Mouse (Mus musculus) midbrain, embryonic 15.5 days (tissue): ENCODE results near the gene Cox8a. TPM values are rescaled to one million over a fixed set of nuclear protein-coding genes. Genes with fewer than 3 reads are reported as not detected.

Experiments
- ATAC-seq: fragments of 200-750 bp; cut with Nextera tagmentation; replicated peaks from 2 replicates; pipeline ENCODE4 v1.8.0; 2017; ENCODE audit warnings: moderate TSS enrichment
- H3K27ac ChIP-seq: fragments of 300-500 bp; sonication (generic); 2 replicates; pipeline ENCODE4 v1.5.1; 2015; ENCODE audit warnings: mild to moderate bottlenecking, inconsistent platforms
- H3K27me3 ChIP-seq: fragments of 300-500 bp; sonication (generic); replicated peaks from 2 replicates; pipeline ENCODE4 v1.6.1; 2015; ENCODE audit warnings: inconsistent platforms
- H3K36me3 ChIP-seq: fragments of 300-500 bp; sonication (generic); replicated peaks from 2 replicates; pipeline ENCODE4 v1.6.1; 2015; ENCODE audit warnings: inconsistent platforms
- H3K4me1 ChIP-seq: fragments of 300-500 bp; sonication (generic); 2 replicates; pipeline ENCODE4 v1.6.1; 2015; ENCODE audit warnings: inconsistent platforms
- H3K4me2 ChIP-seq: fragments of 300-500 bp; sonication (generic); 2 replicates; pipeline ENCODE4 v1.6.1; 2015; ENCODE audit warnings: inconsistent platforms, mild to moderate bottlenecking, moderate library complexity
- H3K4me3 ChIP-seq: fragments of 300-500 bp; sonication (generic); 2 replicates; pipeline ENCODE4 v1.5.1; 2015; ENCODE audit warnings: mild to moderate bottlenecking, inconsistent platforms
- H3K9ac ChIP-seq: fragments of 300-500 bp; sonication (generic); 2 replicates; pipeline ENCODE4 v1.6.1; 2015; ENCODE audit warnings: mild to moderate bottlenecking, inconsistent platforms
- H3K9me3 ChIP-seq: fragments of 300-500 bp; sonication (generic); 2 replicates; pipeline ENCODE4 v1.6.1; 2016; ENCODE audit warnings: inconsistent platforms
- WGBS: fragments of 180-500 bp; shearing (Covaris S2); methylation state at CpG from one replicate; pipeline ENCODE4 v1.1.7; 2015; ENCODE audit warnings: mixed read lengths; 5-methylcytosine and 5-hydroxymethylcytosine counted together
- polyA plus RNA-seq: library from polyadenylated mRNA; unstranded; fragments of >200 nt; fragmentation: Nextera tagmentation; extraction: Ambion mirVana; gene quantifications from 2 replicates; pipeline ENCODE4 v1.2.1, GENCODE M21; 2015

Gene Cox8a
- 837 and 848 TPM in 2 replicates for polyA plus RNA-seq

- H3K4me3 ChIP-seq: peak within 1 kb of the TSS; percentile 93
- no peaks in the 10 kb centered on the region for H3K9me3 ChIP-seq
- H3K4me1 ChIP-seq: peaks cover 35% of the 10 kb centered on the region
- peak within 1 kb of the TSS; percentile 59 for H3K4me2 ChIP-seq
- peaks cover 15% of the 10 kb centered on the region; the same call in 1 of the 2 replicates for H3K36me3 ChIP-seq
- H3K27ac ChIP-seq: peak within 1 kb of the TSS; percentile 90
- under 1% methylated on average over 50 of the region's 50 CpGs for WGBS
- no peaks in the 10 kb centered on the region for H3K27me3 ChIP-seq
- peak within 1 kb of the TSS; percentile 85 for H3K9ac ChIP-seq
- peak; percentile 97 for ATAC-seq
Measured at GRCm38 (mm10) chr19:7217162-7217925, at the start of gene Cox8a. Gene Cox8a (minus strand): TSS chr19:7217616.

GRCm38 (mm10) chr19:7266421-7266831 lies 49.0 kb upstream of the Cox8a start:
- WGBS: 24% methylated on average over 4 of the region's 4 CpGs
- Histone ChIP-seq H3K4me1 (peaks cover 62% of the 10 kb centered on the region), H3K9ac (0 out of 2 replicates have a peak overlapping the region, but pooled peaks have one; percentile 91)

GRCm38 (mm10) chr19:7265478-7266191 lies 48.2 kb upstream of the Cox8a start:
- peaks cover 54% of the 10 kb centered on the region for H3K4me1 ChIP-seq
- H3K27me3 ChIP-seq: no peaks in the 10 kb centered on the region
- WGBS: 8% methylated on average over 14 of the region's 14 CpGs
- H3K4me3 ChIP-seq: no peak overlapping the region
- peak overlapping the region; percentile 11; the same call in 1 of the 2 replicates for H3K4me2 ChIP-seq
- no peak for ATAC-seq
- H3K9ac ChIP-seq: no peak overlapping the region
- H3K36me3 ChIP-seq: no peaks in the 10 kb centered on the region
- no peaks in the 10 kb centered on the region for H3K9me3 ChIP-seq
- peak overlapping the region; percentile 97 for H3K27ac ChIP-seq

More at GRCm38 (mm10) chr19:7266421-7266831, 49.0 kb upstream of the Cox8a start:
- H3K4me3 ChIP-seq: no peak overlapping the region
- H3K36me3 ChIP-seq: no peaks in the 10 kb centered on the region; the same call in 1 of the 2 replicates
- no peak for ATAC-seq
- no peaks in the 10 kb centered on the region for H3K9me3 ChIP-seq
- no peaks in the 10 kb centered on the region for H3K27me3 ChIP-seq
- 0 out of 2 replicates have a peak overlapping the region, but pooled peaks have one; percentile 11 for H3K4me2 ChIP-seq
- peak overlapping the region; percentile 97 for H3K27ac ChIP-seq

GRCm38 (mm10) chr19:7264766-7265331 lies 47.4 kb upstream of the Cox8a start:
- Histone ChIP-seq H3K4me1 (peaks cover 47% of the 10 kb centered on the region), H3K4me3 (no peak overlapping the region), H3K9ac (no peak overlapping the region), H3K9me3 (no peaks in the 10 kb centered on the region), H3K4me2 (no peak overlapping the region), H3K36me3 (no peaks in the 10 kb centered on the region), H3K27ac (peak overlapping the region; percentile 97), H3K27me3 (no peaks in the 10 kb centered on the region)
- no peak for ATAC-seq
- WGBS: 16% methylated on average over 6 of the region's 6 CpGs

GRCm38 (mm10) chr19:7264088-7264765 lies 46.8 kb upstream of the Cox8a start:
- H3K27ac ChIP-seq: peak overlapping the region; percentile 97
- H3K4me3 ChIP-seq: no peak overlapping the region
- 18% methylated on average over 9 of the region's 9 CpGs for WGBS
- no peak overlapping the region for H3K4me2 ChIP-seq
- no peaks in the 10 kb centered on the region for H3K9me3 ChIP-seq
- ATAC-seq: no peak
- H3K4me1 ChIP-seq: peaks cover 41% of the 10 kb centered on the region
- no peaks in the 10 kb centered on the region for H3K36me3 ChIP-seq
- no peaks in the 10 kb centered on the region for H3K27me3 ChIP-seq
- H3K9ac ChIP-seq: no peak overlapping the region

- Histone ChIP-seq H3K4me3 (no peak overlapping the region), H3K9ac (no peak overlapping the region), H3K4me2 (no peak overlapping the region), H3K27me3 (no peaks in the 10 kb centered on the region), H3K9me3 (no peaks in the 10 kb centered on the region), H3K36me3 (no peaks in the 10 kb centered on the region), H3K27ac (no peak overlapping the region), H3K4me1 (peaks cover 34% of the 10 kb centered on the region)
- ATAC-seq: no peak
- WGBS: 89% methylated on average over 1 of the region's 1 CpGs
Measured at GRCm38 (mm10) chr19:7262592-7262991, 45.2 kb upstream of the Cox8a start.

- Histone ChIP-seq H3K36me3 (no peaks in the 10 kb centered on the region), H3K27me3 (no peaks in the 10 kb centered on the region), H3K4me2 (no peak overlapping the region), H3K9ac (no peak overlapping the region), H3K27ac (no peak overlapping the region), H3K9me3 (no peaks in the 10 kb centered on the region), H3K4me1 (peaks cover 27% of the 10 kb centered on the region), H3K4me3 (no peak overlapping the region)
- no peak for ATAC-seq
- WGBS: 98% methylated on average over 3 of the region's 3 CpGs
Measured at GRCm38 (mm10) chr19:7261964-7262363, 44.5 kb upstream of the Cox8a start.

GRCm38 (mm10) chr19:7261476-7261875 lies 44.1 kb upstream of the Cox8a start:
- H3K36me3 ChIP-seq: no peaks in the 10 kb centered on the region
- 88% methylated on average over 1 of the region's 1 CpGs for WGBS
- no peak overlapping the region for H3K27ac ChIP-seq
- no peaks in the 10 kb centered on the region for H3K27me3 ChIP-seq
- no peak for ATAC-seq
- H3K4me3 ChIP-seq: no peak overlapping the region
- H3K4me1 ChIP-seq: peaks cover 23% of the 10 kb centered on the region
- H3K9ac ChIP-seq: no peak overlapping the region
- no peaks in the 10 kb centered on the region for H3K9me3 ChIP-seq
- H3K4me2 ChIP-seq: no peak overlapping the region

- 81% methylated on average over 5 of the region's 5 CpGs for WGBS
- H3K27ac ChIP-seq: no peak overlapping the region
- H3K4me2 ChIP-seq: no peak overlapping the region
- H3K9me3 ChIP-seq: no peaks in the 10 kb centered on the region
- H3K9ac ChIP-seq: no peak overlapping the region
- no peaks in the 10 kb centered on the region for H3K27me3 ChIP-seq
- no peak for ATAC-seq
- H3K36me3 ChIP-seq: no peaks in the 10 kb centered on the region
- H3K4me1 ChIP-seq: no peaks in the 10 kb centered on the region
- no peak overlapping the region for H3K4me3 ChIP-seq
Measured at GRCm38 (mm10) chr19:7257881-7258280, 40.5 kb upstream of the Cox8a start.

- no peaks in the 10 kb centered on the region; the same call in none of the 2 replicates for H3K27me3 ChIP-seq
- H3K4me1 ChIP-seq: peaks cover 6% of the 10 kb centered on the region
- ATAC-seq: no peak
- H3K4me3 ChIP-seq: no peak overlapping the region
- H3K9ac ChIP-seq: no peak overlapping the region
- no peaks in the 10 kb centered on the region for H3K36me3 ChIP-seq
- no peaks in the 10 kb centered on the region for H3K9me3 ChIP-seq
- 86% methylated on average over 3 of the region's 3 CpGs for WGBS
- H3K27ac ChIP-seq: no peak overlapping the region
- H3K4me2 ChIP-seq: no peak overlapping the region
Measured at GRCm38 (mm10) chr19:7246021-7246420, 28.6 kb upstream of the Cox8a start.

GRCm38 (mm10) chr19:7240782-7241690 lies 23.6 kb upstream of the Cox8a start, which contains the start of gene Naa40:
Gene Naa40 (minus strand): TSS chr19:7241183.
- H3K4me3 ChIP-seq: peak within 1 kb of the TSS; percentile 67
- H3K9me3 ChIP-seq: no peaks in the 10 kb centered on the region
- H3K4me1 ChIP-seq: peaks cover 34% of the 10 kb centered on the region
- WGBS: under 1% methylated on average over 76 of the region's 80 CpGs
- peak within 1 kb of the TSS; percentile 81 for H3K4me2 ChIP-seq
- peak within 1 kb of the TSS; percentile 86 for H3K27ac ChIP-seq
- no peaks in the 10 kb centered on the region; the same call in none of the 2 replicates for H3K27me3 ChIP-seq
- H3K9ac ChIP-seq: peak within 1 kb of the TSS; percentile 74
- no peaks in the 10 kb centered on the region for H3K36me3 ChIP-seq
- ATAC-seq: peak; percentile 97
